Mouse (Mus musculus) heart, embryonic 16.5 days (tissue): Measurements from ENCODE around the gene Wdr11. TPM values are rescaled to one million over a fixed set of nuclear protein-coding genes. Genes with fewer than 3 reads are reported as not detected.
A peak's percentile ranks its signal among the peaks of the same experiment; 100 is the strongest.

Source experiments
- ATAC-seq: fragments of 200-750 bp; cut with Nextera tagmentation; replicated peaks from 2 replicates; pipeline ENCODE4 v1.8.0; 2017; ENCODE audit warnings: moderate number of reproducible peaks; ENCODE audit not compliant: insufficient read depth, low FRiP score; ENCODE audit errors: extremely low read depth
- H3K27ac ChIP-seq: fragments of 300-500 bp; sonication (generic); 2 replicates; pipeline ENCODE4 v1.5.1; 2014; ENCODE audit warnings: mild to moderate bottlenecking, low read length, control low read depth, moderate library complexity
- H3K27me3 ChIP-seq: fragments of 300-500 bp; sonication (generic); 2 replicates; pipeline ENCODE4 v1.6.1; 2014; ENCODE audit warnings: low read length, mixed read lengths; ENCODE audit not compliant: control insufficient read depth, insufficient read depth
- H3K36me3 ChIP-seq: fragments of 300-500 bp; sonication (generic); 2 replicates; pipeline ENCODE4 v1.6.1; 2014; ENCODE audit not compliant: control insufficient read depth, insufficient read depth
- H3K4me1 ChIP-seq: fragments of 300-500 bp; sonication (generic); 2 replicates; pipeline ENCODE4 v1.6.1; 2014; ENCODE audit warnings: low read length, mixed read lengths; ENCODE audit not compliant: control insufficient read depth, insufficient read depth
- H3K4me2 ChIP-seq: fragments of 300-500 bp; sonication (generic); 2 replicates; pipeline ENCODE4 v1.6.1; 2014; ENCODE audit warnings: low read depth, mild to moderate bottlenecking, control low read depth, low read length
- H3K4me3 ChIP-seq: fragments of 300-500 bp; sonication (generic); 2 replicates; pipeline ENCODE4 v1.5.1; 2014; ENCODE audit warnings: mild to moderate bottlenecking, control low read depth, low read length
- H3K9ac ChIP-seq: fragments of 300-500 bp; sonication (generic); 2 replicates; pipeline ENCODE4 v1.6.1; 2014; ENCODE audit warnings: low read length, control low read depth
- H3K9me3 ChIP-seq: fragments of 300-500 bp; sonication (generic); replicated peaks from 2 replicates; pipeline ENCODE4 v1.6.1; 2016; ENCODE audit warnings: low read length; ENCODE audit not compliant: control insufficient read depth
- whole genome bisulfite sequencing: fragments of 180-500 bp; shearing (Covaris S2); extraction: QIAGEN DNeasy Blood & Tissue Kit; methylation state at CpG from one replicate; pipeline ENCODE4 v1.1.7; 2014; 5-methylcytosine and 5-hydroxymethylcytosine counted together
- polyA plus RNA-seq: library from polyadenylated mRNA; unstranded; fragments of >200 nt; fragmentation: Nextera tagmentation; extraction: Ambion mirVana; gene quantifications from 2 replicates; pipeline ENCODE4 v1.2.1, GENCODE M21; 2015

Gene Wdr11
- polyA plus RNA-seq, 1 experiment from 2014 or later: 25.2 TPM

GRCm38 (mm10) chr7:129660546-129660945, 68.9 kb downstream of the Wdr11 start:
- no peak overlapping the region for H3K27ac ChIP-seq
- WGBS: 88% methylated on average over 9 of the region's 9 CpGs
- H3K36me3 ChIP-seq: no peaks in the 10 kb centered on the region
- no peak overlapping the region for H3K4me3 ChIP-seq
- no peaks in the 10 kb centered on the region for H3K9me3 ChIP-seq
- no peak overlapping the region for H3K4me2 ChIP-seq
- no peak overlapping the region for H3K9ac ChIP-seq
- 0 out of 2 replicates have a peak, but pooled peaks cover 3% of the 10 kb centered on the region for H3K27me3 ChIP-seq
- no peak for ATAC-seq
- H3K4me1 ChIP-seq: no peaks in the 10 kb centered on the region; the same call in 1 of the 2 replicates

DNA sequence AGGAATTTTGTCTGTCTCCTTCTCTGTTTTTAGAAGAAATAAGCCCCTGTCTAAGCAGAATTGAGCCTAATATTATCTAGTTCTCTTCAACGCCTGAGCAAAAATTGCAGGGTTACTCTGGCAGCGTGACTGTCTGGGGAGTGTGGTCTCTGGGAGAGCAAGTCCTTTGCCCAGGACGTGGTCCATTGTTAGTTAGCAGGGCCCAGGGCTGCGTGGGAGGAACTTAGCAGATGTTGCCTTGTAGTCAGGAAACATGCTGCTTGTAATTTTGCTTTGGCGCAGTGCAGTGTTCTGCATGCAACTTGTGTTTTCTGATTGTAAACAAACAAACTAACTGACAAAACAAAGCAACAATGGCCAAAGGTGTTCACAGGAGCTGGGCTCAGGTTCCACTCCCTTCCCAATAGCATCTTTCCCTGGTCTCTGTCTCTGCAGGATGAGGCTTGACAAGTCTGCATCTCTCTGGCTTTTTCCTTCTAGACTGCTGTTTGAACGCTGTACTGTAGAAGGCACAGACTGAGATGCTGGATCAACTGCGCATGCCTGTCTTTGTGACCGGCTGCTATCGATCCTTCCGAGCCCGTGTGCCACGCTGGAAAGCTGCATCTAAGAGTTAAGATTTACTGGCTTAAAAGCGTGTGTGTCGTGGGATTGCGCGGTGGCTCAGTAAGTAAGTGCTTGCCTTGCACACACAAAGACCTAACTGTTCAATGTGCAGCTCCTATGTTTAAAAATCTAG, 70.6 kb downstream of the Wdr11 start:
- H3K9me3 ChIP-seq: no peaks in the 10 kb centered on the region
- H3K27ac ChIP-seq: no peak overlapping the region
- H3K27me3 ChIP-seq: no peaks in the 10 kb centered on the region
- no peak overlapping the region for H3K4me2 ChIP-seq
- no peaks in the 10 kb centered on the region; the same call in 1 of the 2 replicates for H3K4me1 ChIP-seq
- 71% methylated on average over 16 of the region's 16 CpGs for WGBS
- H3K9ac ChIP-seq: no peak overlapping the region
- H3K4me3 ChIP-seq: no peak overlapping the region
- ATAC-seq: no peak
- H3K36me3 ChIP-seq: no peaks in the 10 kb centered on the region

GRCm38 (mm10) chr7:129663781-129664505, 72.3 kb downstream of the Wdr11 start:
- no peak for ATAC-seq
- no peak overlapping the region for H3K9ac ChIP-seq
- 28% methylated on average over 12 of the region's 12 CpGs for WGBS

DNA sequence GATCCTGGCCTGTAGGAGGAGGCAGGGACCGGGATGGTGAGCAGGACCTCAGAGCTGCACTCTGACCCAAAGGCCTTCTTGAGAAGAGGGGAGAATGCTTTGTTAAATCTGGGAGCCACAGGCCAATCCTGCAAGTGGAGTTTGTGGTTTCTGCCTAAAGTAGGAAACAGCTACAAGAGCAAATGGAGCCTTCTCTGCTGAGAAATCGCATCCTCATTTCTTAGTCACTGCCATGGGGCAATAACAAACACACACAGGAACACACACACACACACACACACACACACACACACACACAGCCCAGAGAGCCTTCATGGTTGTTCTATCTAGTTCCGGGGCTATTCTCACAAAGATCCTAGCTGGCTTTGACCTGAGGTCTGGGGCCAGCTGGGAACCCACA, 73.7 kb downstream of the Wdr11 start:
- H3K9ac ChIP-seq: no peak overlapping the region
- H3K27ac ChIP-seq: no peak overlapping the region
- 74% methylated on average over 3 of the region's 3 CpGs for WGBS
- no peaks in the 10 kb centered on the region for H3K36me3 ChIP-seq
- no peak overlapping the region for H3K4me3 ChIP-seq
- ATAC-seq: no peak
- H3K4me1 ChIP-seq: no peaks in the 10 kb centered on the region; the same call in 1 of the 2 replicates
- no peaks in the 10 kb centered on the region for H3K27me3 ChIP-seq
- H3K4me2 ChIP-seq: no peak overlapping the region
- no peaks in the 10 kb centered on the region for H3K9me3 ChIP-seq

More at GRCm38 (mm10) chr7:129663781-129664505, 72.3 kb downstream of the Wdr11 start:
- Histone ChIP-seq H3K27ac (no peak overlapping the region), H3K4me2 (no peak overlapping the region), H3K9me3 (no peaks in the 10 kb centered on the region), H3K4me1 (no peaks in the 10 kb centered on the region; the same call in 1 of the 2 replicates), H3K4me3 (no peak overlapping the region), H3K36me3 (no peaks in the 10 kb centered on the region), H3K27me3 (no peaks in the 10 kb centered on the region)

DNA sequence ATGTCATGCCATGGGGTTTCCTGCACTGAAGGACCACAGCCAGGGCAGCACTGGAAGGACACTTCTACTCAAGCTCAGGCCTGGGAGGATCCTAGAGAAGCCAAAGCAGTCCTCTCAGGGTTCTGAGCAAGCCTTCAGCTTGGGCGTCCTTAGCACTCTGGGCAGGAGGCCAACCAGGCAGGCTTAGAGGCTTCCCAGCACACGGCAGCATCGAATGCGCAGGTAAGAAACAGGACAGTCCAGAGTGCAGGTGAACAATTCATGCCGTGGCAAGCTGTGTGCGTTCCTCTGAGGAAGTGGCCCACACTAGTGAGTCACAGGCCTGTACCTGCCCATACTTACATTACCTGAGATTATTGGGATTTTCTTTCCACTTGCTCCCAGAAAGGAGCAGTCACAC, 74.3 kb downstream of the Wdr11 start:
- no peaks in the 10 kb centered on the region; the same call in 1 of the 2 replicates for H3K4me1 ChIP-seq
- no peaks in the 10 kb centered on the region for H3K27me3 ChIP-seq
- WGBS: 69% methylated on average over 6 of the region's 6 CpGs
- no peak overlapping the region for H3K27ac ChIP-seq
- no peak overlapping the region for H3K4me2 ChIP-seq
- H3K36me3 ChIP-seq: no peaks in the 10 kb centered on the region
- ATAC-seq: peak; percentile 32; the same call in 1 of the 2 replicates
- H3K9me3 ChIP-seq: no peaks in the 10 kb centered on the region
- H3K9ac ChIP-seq: no peak overlapping the region
- H3K4me3 ChIP-seq: no peak overlapping the region

GRCm38 (mm10) chr7:129666526-129666925, 74.9 kb downstream of the Wdr11 start:
- no peak overlapping the region for H3K9ac ChIP-seq
- no peaks in the 10 kb centered on the region for H3K27me3 ChIP-seq
- H3K36me3 ChIP-seq: no peaks in the 10 kb centered on the region
- no peaks in the 10 kb centered on the region; the same call in 1 of the 2 replicates for H3K4me1 ChIP-seq
- H3K4me2 ChIP-seq: no peak overlapping the region
- H3K4me3 ChIP-seq: no peak overlapping the region
- no peak overlapping the region for H3K27ac ChIP-seq
- H3K9me3 ChIP-seq: no peaks in the 10 kb centered on the region
- WGBS: 70% methylated on average over 2 of the region's 2 CpGs
- ATAC-seq: no peak

DNA sequence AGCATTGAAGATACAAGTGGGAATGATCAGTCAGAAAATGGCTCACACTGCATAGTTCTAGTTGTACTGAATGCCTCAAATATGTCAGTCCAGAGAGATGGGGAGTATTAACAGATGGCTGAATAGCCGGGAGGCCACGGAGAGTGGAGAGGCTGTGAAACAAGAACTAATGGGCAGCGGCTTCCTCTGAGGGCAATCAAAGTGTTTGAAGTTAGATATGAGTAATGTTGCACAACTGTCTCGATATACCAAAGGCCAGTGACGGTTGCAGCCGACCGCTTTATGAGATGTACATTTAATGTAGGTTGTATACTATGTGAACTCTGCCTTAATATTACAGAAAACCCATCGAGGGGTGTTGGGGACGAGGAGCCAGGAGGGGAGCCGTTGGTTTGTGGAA, 78.6 kb downstream of the Wdr11 start:
- Histone ChIP-seq H3K27me3 (no peaks in the 10 kb centered on the region), H3K9ac (no peak overlapping the region), H3K4me3 (no peak overlapping the region), H3K36me3 (no peaks in the 10 kb centered on the region), H3K27ac (no peak overlapping the region), H3K4me2 (no peak overlapping the region), H3K9me3 (no peaks in the 10 kb centered on the region), H3K4me1 (no peaks in the 10 kb centered on the region)
- ATAC-seq: no peak
- WGBS: 77% methylated on average over 10 of the region's 10 CpGs

- ATAC-seq: no peak
- H3K9ac ChIP-seq: no peak overlapping the region
- 75% methylated on average over 18 of the region's 18 CpGs for WGBS
- H3K4me3 ChIP-seq: no peak overlapping the region
- H3K27me3 ChIP-seq: no peaks in the 10 kb centered on the region
- H3K4me2 ChIP-seq: no peak overlapping the region
- H3K9me3 ChIP-seq: no peaks in the 10 kb centered on the region
- H3K4me1 ChIP-seq: no peaks in the 10 kb centered on the region
- no peaks in the 10 kb centered on the region for H3K36me3 ChIP-seq
- H3K27ac ChIP-seq: no peak overlapping the region
Measured at GRCm38 (mm10) chr7:129671675-129672651, 80.3 kb downstream of the Wdr11 start.
